ENCODE assay signal across 8 mouse cellular contexts in genomic region chr2:130838131-130838530, GRCm38 (mm10).
A peak's percentile ranks its signal among the peaks of the same experiment; 100 is the strongest.
DNase-seq lines count a peak whose midpoint lies in the region; ATAC-seq and TF ChIP-seq lines count a peak whose summit lies in the region.

No protein-coding gene starts in this region.

- H3K36me3 ChIP-seq in lung, postnatal 0 days (ENCODE audit: insufficient read depth, low read length): no peaks in the 10 kb centered on the region
- no peaks in the 10 kb centered on the region for H3K36me3 ChIP-seq in stomach, postnatal 0 days (ENCODE audit: control insufficient read depth, insufficient read depth, low read length)

- 59% methylated on average over 1 of the region's 1 CpGs for WGBS in lung, postnatal 0 days
- WGBS in stomach, postnatal 0 days: 65% methylated on average over 1 of the region's 1 CpGs

- 0 out of 2 replicates have a peak overlapping the region, but pooled peaks have one; percentile 83 for H3K4me2 ChIP-seq in lung, postnatal 0 days (replicated peaks; ENCODE audit: low read depth, low read length)
- H3K4me2 ChIP-seq in stomach, postnatal 0 days (replicated peaks; ENCODE audit: low read depth): 0 out of 2 replicates have a peak overlapping the region, but pooled peaks have one; percentile 94

- no peak overlapping the region for H3K4me3 ChIP-seq in lung, postnatal 0 days (ENCODE audit: low read depth, low read length)
- H3K4me3 ChIP-seq in stomach, postnatal 0 days (ENCODE audit: low read depth, low read length): peak overlapping the region; percentile 95

- no peak for ATAC-seq in cerebellum, adult (ENCODE audit: insufficient number of reproducible peaks, low FRiP score, low TSS enrichment)
- no peak for ATAC-seq in lung, postnatal 0 days
- no peak for ATAC-seq in stomach, postnatal 0 days (ENCODE audit: low FRiP score, low TSS enrichment)

- no peaks in the 10 kb centered on the region for H3K4me1 ChIP-seq in lung, postnatal 0 days (ENCODE audit: insufficient read depth, low read depth, low read length)
- H3K4me1 ChIP-seq in stomach, postnatal 0 days (replicated peaks; ENCODE audit: control insufficient read depth, insufficient read depth): no peaks in the 10 kb centered on the region

- no peak for TF ChIP-seq EP300 in lung, postnatal 0 days (IDR thresholded peaks at IDR 0.05)
- no peak for TF ChIP-seq EP300 in stomach, postnatal 0 days (optimal IDR thresholded peaks at IDR 0.05)

- peak; percentile 22 for DNase-seq in cerebellum, adult 11 months
- DNase-seq in lung, postnatal 0 days (ENCODE audit: low spot score): no peak
- no peak for DNase-seq in lung, postnatal 36 days
- DNase-seq in kidney, postnatal 25 days: peak; percentile 35 to 60
- no peak for DNase-seq in stomach, postnatal 0 days (ENCODE audit: low spot score)
- no peak for DNase-seq in embryo, embryonic 9.5 days (ENCODE audit: extremely low spot score)
- no peak for DNase-seq in urinary bladder, postnatal 36 days (ENCODE audit: low spot score in 2 of 2)

- no peak overlapping the region for H3K27ac ChIP-seq in lung, postnatal 0 days (ENCODE audit: low read length)
- H3K27ac ChIP-seq in stomach, postnatal 0 days (replicated peaks): no peak overlapping the region

- H3K9me3 ChIP-seq in lung, postnatal 0 days (ENCODE audit: low read length): no peaks in the 10 kb centered on the region
- H3K9me3 ChIP-seq in stomach, postnatal 0 days (ENCODE audit: control insufficient read depth, low read length): no peaks in the 10 kb centered on the region

- no peaks in the 10 kb centered on the region for H3K27me3 ChIP-seq in lung, postnatal 0 days (replicated peaks; ENCODE audit: insufficient read depth, low read length)
- H3K27me3 ChIP-seq in stomach, postnatal 0 days (ENCODE audit: control insufficient read depth, insufficient read depth, low read length): no peaks in the 10 kb centered on the region

- H3K9ac ChIP-seq in lung, postnatal 0 days (replicated peaks; ENCODE audit: low read depth): no peak overlapping the region
- H3K9ac ChIP-seq in stomach, postnatal 0 days (ENCODE audit: low read length): no peak overlapping the region

- TF ChIP-seq CTCF in lung, postnatal 0 days (IDR thresholded peaks at IDR 0.05): no peak
- no peak for TF ChIP-seq CTCF in stomach, postnatal 0 days (IDR thresholded peaks at IDR 0.05; ENCODE audit: low read depth)

Comparison
In these comparisons a context has a peak if more than half of its experiments do, and no peak if none do; other contexts are left out.
1. DNase-seq: peak in cerebellum, adult 11 months (single experiment) and kidney, postnatal 25 days (2 of 2); none in lung, postnatal 0 days (single experiment), lung, postnatal 36 days (single experiment), stomach, postnatal 0 days (single experiment), embryo, embryonic 9.5 days (single experiment) and urinary bladder, postnatal 36 days (0 of 2).